Mouse (Mus musculus): Measurements from ENCODE around the gene Nfyb. TPM values are rescaled to one million over a fixed set of nuclear protein-coding genes. Genes with fewer than 3 reads are reported as not detected.

The Nfyb gene
- polyA plus RNA-seq (2012; ENCODE audit: low replicate concordance), result 28.4 and 32.5 TPM in 2 replicates

DNA sequence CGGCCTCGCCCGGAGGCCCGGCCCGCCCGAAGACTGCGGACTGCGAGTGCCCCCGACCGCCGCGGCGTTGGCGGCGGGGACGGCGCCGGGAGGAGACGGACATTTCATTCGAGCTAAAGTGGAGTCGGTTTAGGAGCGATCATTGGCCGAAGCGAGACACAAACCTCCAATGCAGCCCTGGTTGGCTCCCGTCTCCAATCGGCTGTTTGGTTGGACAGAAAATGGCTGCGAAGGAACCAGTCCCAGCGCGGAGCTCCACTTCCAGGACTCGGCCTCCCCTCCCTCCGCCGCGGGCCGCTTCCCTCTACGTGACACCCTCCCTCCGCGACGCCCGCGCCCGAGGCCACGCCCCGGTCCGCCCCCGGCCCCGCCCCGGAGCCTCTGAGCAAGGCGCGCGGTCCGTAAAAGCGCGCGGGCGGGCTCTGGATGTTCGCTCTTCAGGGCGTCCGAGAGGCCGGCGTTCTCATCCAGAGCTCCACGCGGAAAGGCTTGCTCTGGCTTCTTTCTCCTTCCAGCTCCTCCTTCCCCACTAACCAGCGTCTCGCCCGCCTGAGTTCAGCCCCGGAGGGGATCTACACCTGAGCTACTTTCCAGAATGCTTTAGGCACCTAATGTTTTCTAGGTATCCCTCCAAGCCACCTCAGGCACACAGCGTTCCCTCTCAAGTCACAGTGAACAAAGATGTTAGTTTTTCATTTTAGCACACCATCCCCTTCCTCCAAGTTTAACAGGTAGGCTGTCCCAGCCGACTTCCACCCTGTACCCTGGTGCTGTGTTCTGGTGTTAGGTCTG is at the start of gene Nfyb:
Nfyb (minus strand) TSS at position 305 of the 792 bp plus-strand sequence.

Other genes with a start within 250 kb of the Nfyb start
- gene 1190007I07Rik, start 140.9 kb downstream of the Nfyb start, polyA plus RNA-seq (2012; ENCODE audit: low replicate concordance), result 38.4 and 50.9 TPM in 2 replicates
- gene Tdg, start 134.3 kb downstream of the Nfyb start, polyA plus RNA-seq (2012; ENCODE audit: low replicate concordance), result 6.7 and 6.9 TPM in 2 replicates
- gene Glt8d2, start 73.5 kb downstream of the Nfyb start, polyA plus RNA-seq (2012; ENCODE audit: low replicate concordance), result not detected in 2 replicates
- 3.9 and 4.5 TPM in 2 replicates for gene Hcfc2, start 68.0 kb downstream of the Nfyb start, polyA plus RNA-seq (2012; ENCODE audit: low replicate concordance)
- 126 and 146 TPM in 2 replicates for gene Txnrd1, start 69.8 kb upstream of the Nfyb start, polyA plus RNA-seq (2012; ENCODE audit: low replicate concordance)
- 0.85 and 1.6 TPM in 2 replicates for gene Eid3, start 102.5 kb upstream of the Nfyb start, polyA plus RNA-seq (2012; ENCODE audit: low replicate concordance)
- gene Chst11, start 221.4 kb upstream of the Nfyb start, polyA plus RNA-seq (2012; ENCODE audit: low replicate concordance), result 5.6 and 7.6 TPM in 2 replicates

Data from leukemia stem cell, adult 10-12 weeks (primary cell).